Comparison of ENCODE assay signal across 11 mouse cellular contexts in the genomic region with DNA sequence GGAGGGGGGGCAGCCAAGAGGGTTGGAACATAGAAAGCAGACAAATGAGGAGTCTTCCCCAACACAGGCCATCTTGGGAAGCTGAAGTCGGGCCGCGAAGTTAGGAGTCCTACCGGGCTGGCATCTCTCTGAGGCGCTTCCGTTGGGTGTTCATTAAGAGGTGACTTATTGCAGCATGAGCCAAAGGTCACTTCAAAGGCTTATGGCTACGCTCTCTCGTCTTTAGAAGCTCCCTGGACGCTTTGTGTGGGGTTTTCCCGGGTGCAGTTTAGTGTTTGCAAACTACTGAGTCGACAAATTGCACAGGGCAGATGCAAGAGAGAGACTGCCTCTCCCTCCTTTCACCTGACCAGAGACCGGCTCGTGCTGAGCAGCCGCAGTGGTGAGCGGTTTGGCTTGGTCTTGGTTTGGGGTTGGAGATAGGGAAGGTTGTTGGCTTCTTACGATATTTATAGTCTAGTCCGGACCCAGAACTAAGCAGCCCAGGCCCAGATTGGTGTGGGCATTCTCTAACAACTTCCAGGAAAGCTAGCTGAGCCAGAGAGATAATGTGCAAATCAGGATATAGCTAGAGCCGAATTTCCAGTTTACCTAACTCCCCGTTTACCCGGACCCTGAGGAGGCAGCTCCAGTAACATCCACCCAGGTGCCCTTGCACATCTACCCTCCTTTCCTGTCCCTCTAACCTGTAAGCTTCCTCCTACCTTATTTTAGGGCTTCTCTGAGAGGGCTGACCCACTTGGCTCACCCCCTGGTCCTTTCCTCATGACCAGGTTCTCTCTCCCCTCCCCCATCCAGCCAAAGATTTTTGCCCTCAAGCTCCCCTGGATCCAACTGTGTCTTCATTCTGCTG. TPM values are rescaled to one million over a fixed set of nuclear protein-coding genes. Genes with fewer than 3 reads are reported as not detected.
DNase-seq lines count a peak whose midpoint lies in the region; ATAC-seq lines count a peak whose summit lies in the region.
"Had no signal": no experiment of that assay in that cellular context is flagged by ENCODE, and none has a peak within 500 bp of the region (broad histone marks: within the 10 kb centered on the region; RNA-seq: fewer than 3 reads in every experiment).

No protein-coding gene starts in this region.

- H3K36me3 ChIP-seq in midbrain, embryonic 10.5 days, result no peaks in the 10 kb centered on the region
- H3K36me3 ChIP-seq in midbrain, embryonic 16.5 days (ENCODE audit: control insufficient read depth, insufficient read depth, low read length), result no peaks in the 10 kb centered on the region
- no peaks in the 10 kb centered on the region for H3K36me3 ChIP-seq in hindbrain, embryonic 11.5 days (ENCODE audit: control insufficient read depth, insufficient read depth, low read length)

- no peak overlapping the region for H3K4me3 ChIP-seq in midbrain, embryonic 10.5 days
- H3K4me3 ChIP-seq in midbrain, embryonic 16.5 days (ENCODE audit: low read depth, low read length), result no peak overlapping the region
- H3K4me3 ChIP-seq in hindbrain, embryonic 11.5 days (ENCODE audit: low read depth, low read length), result peak overlapping the region; percentile 48

- DNase-seq in midbrain, embryonic 10.5 days (ENCODE audit: low spot score), result peak; percentile 40
- DNase-seq in hindbrain, embryonic 11.5 days (ENCODE audit: low spot score), result peak; percentile 66
- peak; percentile 37 for DNase-seq in kidney, postnatal 10 days
- peak; percentile 37 for DNase-seq in yolk sac, embryonic 10.5 days (ENCODE audit: low spot score)
- DNase-seq in thymus, postnatal 14 days, result no peak
- DNase-seq in cerebellum, adult 11-12 months, result no peak
- DNase-seq: cerebellum, postnatal 14 days; thymus, adult 18-20 months had no signal

- no peak overlapping the region for H3K27ac ChIP-seq in midbrain, embryonic 10.5 days (replicated peaks)
- no peak overlapping the region for H3K27ac ChIP-seq in midbrain, embryonic 16.5 days (ENCODE audit: low read length)
- H3K27ac ChIP-seq in hindbrain, embryonic 11.5 days (ENCODE audit: low read depth, low read length), result peak overlapping the region; percentile 95
- H3K27ac ChIP-seq: liver, embryonic 14.5 days had no signal

- no peak overlapping the region for H3K9ac ChIP-seq in midbrain, embryonic 16.5 days (ENCODE audit: low read depth, low read length)
- H3K9ac ChIP-seq in hindbrain, embryonic 11.5 days (ENCODE audit: low read depth, low read length), result peak overlapping the region; percentile 76
- H3K9ac ChIP-seq: liver, embryonic 14.5 days had no signal

- WGBS in midbrain, embryonic 10.5 days, result under 1% methylated on average over 20 of the region's 20 CpGs
- under 1% methylated on average over 20 of the region's 20 CpGs for WGBS in midbrain, embryonic 16.5 days
- 2% methylated on average over 20 of the region's 20 CpGs for WGBS in hindbrain, embryonic 11.5 days

- no peak overlapping the region for H3K4me2 ChIP-seq in midbrain, embryonic 16.5 days (ENCODE audit: low read length)
- H3K4me2 ChIP-seq in hindbrain, embryonic 11.5 days (replicated peaks; ENCODE audit: low read depth, low read length), result peak overlapping the region; percentile 54

- H3K9me3 ChIP-seq in midbrain, embryonic 10.5 days (replicated peaks), result no peaks in the 10 kb centered on the region
- no peaks in the 10 kb centered on the region for H3K9me3 ChIP-seq in midbrain, embryonic 16.5 days (replicated peaks; ENCODE audit: control insufficient read depth, low read length, poor library complexity, severe bottlenecking)
- no peaks in the 10 kb centered on the region for H3K9me3 ChIP-seq in hindbrain, embryonic 11.5 days (ENCODE audit: control insufficient read depth, low read length)

- H3K27me3 ChIP-seq in midbrain, embryonic 10.5 days (ENCODE audit: low read depth, poor library complexity, severe bottlenecking), result peaks cover 100% of the 10 kb centered on the region
- peaks cover 77% of the 10 kb centered on the region for H3K27me3 ChIP-seq in midbrain, embryonic 16.5 days (ENCODE audit: control insufficient read depth, insufficient read depth, low read depth, low read length)
- peaks cover 69% of the 10 kb centered on the region for H3K27me3 ChIP-seq in hindbrain, embryonic 11.5 days (ENCODE audit: control insufficient read depth, insufficient read depth, low read length)

- peaks cover 10% of the 10 kb centered on the region; the same call in 1 of the 2 replicates for H3K4me1 ChIP-seq in midbrain, embryonic 10.5 days
- H3K4me1 ChIP-seq in midbrain, embryonic 16.5 days (ENCODE audit: control insufficient read depth, insufficient read depth, low read length), result no peaks in the 10 kb centered on the region
- no peaks in the 10 kb centered on the region for H3K4me1 ChIP-seq in hindbrain, embryonic 11.5 days (replicated peaks; ENCODE audit: control insufficient read depth, insufficient read depth, low read length)

- no peak for ATAC-seq in midbrain, embryonic 16.5 days
- ATAC-seq in hindbrain, embryonic 11.5 days (ENCODE audit: low FRiP score), result no peak

RNA-seq across cellular contexts. Expression of a gene that starts 12.3 kb away (rescaled TPM):
- not detected in 2 replicates for polyA plus RNA-seq in midbrain, embryonic 10.5 days (2016; fragmentation: Nextera tagmentation; extraction: Ambion mirVana)
- polyA plus RNA-seq in midbrain, embryonic 16.5 days (2015; fragmentation: Nextera tagmentation; extraction: Ambion mirVana), result not detected in 2 replicates
- polyA plus RNA-seq in hindbrain, embryonic 11.5 days (2014; fragmentation: Nextera tagmentation; extraction: Ambion mirVana), result 0.73 and 0.89 TPM in 2 replicates
- polyA plus RNA-seq: heart, embryonic 14.5 days; liver, embryonic 14.5 days had no signal

RNA-seq across cellular contexts. Expression of a gene that starts 23.9 kb away (rescaled TPM):
- not detected in 2 replicates for polyA plus RNA-seq in midbrain, embryonic 10.5 days (2016; fragmentation: Nextera tagmentation; extraction: Ambion mirVana)
- polyA plus RNA-seq in midbrain, embryonic 16.5 days (2015; fragmentation: Nextera tagmentation; extraction: Ambion mirVana), result 0.11 TPM in 1 of 2 replicates, not detected in the other
- polyA plus RNA-seq in hindbrain, embryonic 11.5 days (2014; fragmentation: Nextera tagmentation; extraction: Ambion mirVana), result 1.5 and 1.7 TPM in 2 replicates
- polyA plus RNA-seq: heart, embryonic 14.5 days; liver, embryonic 14.5 days had no signal

RNA-seq across cellular contexts. Expression of a gene that starts 27.1 kb away (rescaled TPM):
- polyA plus RNA-seq in midbrain, embryonic 10.5 days (2016; fragmentation: Nextera tagmentation; extraction: Ambion mirVana), result not detected in 2 replicates
- polyA plus RNA-seq in midbrain, embryonic 16.5 days (2015; fragmentation: Nextera tagmentation; extraction: Ambion mirVana), result not detected in 2 replicates
- 3.3 and 3.7 TPM in 2 replicates for polyA plus RNA-seq in hindbrain, embryonic 11.5 days (2014; fragmentation: Nextera tagmentation; extraction: Ambion mirVana)

RNA-seq across cellular contexts. Expression of a gene that starts 27.1 kb away (rescaled TPM):
- 0.06 TPM in 1 of 2 replicates, not detected in the other for polyA plus RNA-seq in midbrain, embryonic 10.5 days (2016; fragmentation: Nextera tagmentation; extraction: Ambion mirVana)
- polyA plus RNA-seq in midbrain, embryonic 16.5 days (2015; fragmentation: Nextera tagmentation; extraction: Ambion mirVana), result 0.17 TPM in 1 of 2 replicates, not detected in the other
- 49.5 and 58.0 TPM in 2 replicates for polyA plus RNA-seq in hindbrain, embryonic 11.5 days (2014; fragmentation: Nextera tagmentation; extraction: Ambion mirVana)

RNA-seq across cellular contexts. Expression of a gene that starts 34.4 kb away (rescaled TPM):
- not detected in 2 replicates for polyA plus RNA-seq in midbrain, embryonic 10.5 days (2016; fragmentation: Nextera tagmentation; extraction: Ambion mirVana)
- polyA plus RNA-seq in midbrain, embryonic 16.5 days (2015; fragmentation: Nextera tagmentation; extraction: Ambion mirVana), result not detected in 2 replicates
- 0.19 and 0.50 TPM in 2 replicates for polyA plus RNA-seq in hindbrain, embryonic 11.5 days (2014; fragmentation: Nextera tagmentation; extraction: Ambion mirVana)

Comparison
In these comparisons a context has a peak if more than half of its experiments do, and no peak if none do; other contexts are left out.
1. DNase-seq: peak in midbrain, embryonic 10.5 days (single experiment), hindbrain, embryonic 11.5 days (single experiment), kidney, postnatal 10 days (single experiment) and yolk sac, embryonic 10.5 days (single experiment); none in thymus, postnatal 14 days (single experiment) and cerebellum, adult 11-12 months (single experiment).